Mouse (Mus musculus) thymus, postnatal 25 days (tissue): ENCODE data around the gene Ugt1a6b.
A peak's percentile ranks its signal among the peaks of the same experiment; 100 is the strongest.
"Not testable (repeated sequence)": the region's sequence is repeated elsewhere in the genome, so short reads cannot be mapped to it uniquely, and the experiment has no call there.

Source experiments
- DNase-seq: peaks from one replicate; pipeline ENCODE4 v3.0.0; 2022

Ugt1a6b gene

GRCm38 (mm10) chr1:88125827-88126360 lies 22.8 kb downstream of the Ugt1a6b start:
- DNase-seq = not testable (repeated sequence)

- DNase-seq = not testable (repeated sequence)
These were observed 26.0 kb downstream of the Ugt1a6b start for GRCm38 (mm10) chr1:88129091-88129490.

- not testable (repeated sequence) for DNase-seq
These were observed 27.2 kb downstream of the Ugt1a6b start for GRCm38 (mm10) chr1:88130223-88130622.

- no peak for DNase-seq
These were observed 30.9 kb downstream of the Ugt1a6b start for GRCm38 (mm10) chr1:88133908-88134456.

GRCm38 (mm10) chr1:88134457-88135011 lies 31.5 kb downstream of the Ugt1a6b start, which contains the start of gene Ugt1a6a:
TSS of gene Ugt1a6a (plus strand) at chr1:88134809.
- not testable (repeated sequence) for DNase-seq

- DNase-seq = not testable (repeated sequence)
These were observed 32.3 kb downstream of the Ugt1a6b start for GRCm38 (mm10) chr1:88135229-88135904.

GRCm38 (mm10) chr1:88136646-88137045 lies 33.6 kb downstream of the Ugt1a6b start:
- no peak for DNase-seq

- no peak for DNase-seq
These were observed 34.2 kb downstream of the Ugt1a6b start for GRCm38 (mm10) chr1:88137264-88137663.

GRCm38 (mm10) chr1:88138145-88138544 lies 35.1 kb downstream of the Ugt1a6b start:
- DNase-seq = no peak

- not testable (repeated sequence) for DNase-seq
These were observed 37.4 kb downstream of the Ugt1a6b start for GRCm38 (mm10) chr1:88140492-88140891.

- peak; percentile 34 for DNase-seq
These were observed 41.1 kb downstream of the Ugt1a6b start for GRCm38 (mm10) chr1:88143966-88144675.

GRCm38 (mm10) chr1:88145278-88145677 lies 42.2 kb downstream of the Ugt1a6b start:
- DNase-seq = peak; percentile 5

- DNase-seq = not testable (repeated sequence)
These were observed 47.1 kb downstream of the Ugt1a6b start for GRCm38 (mm10) chr1:88150133-88150532.

GRCm38 (mm10) chr1:88158430-88158829 lies 55.4 kb downstream of the Ugt1a6b start:
- DNase-seq = no peak

- DNase-seq = no peak
These were observed 62.7 kb downstream of the Ugt1a6b start, which contains the start of gene Ugt1a5 for GRCm38 (mm10) chr1:88165711-88166110. TSS of gene Ugt1a5 (plus strand) at chr1:88166012.

GRCm38 (mm10) chr1:88172190-88172589 lies 69.1 kb downstream of the Ugt1a6b start:
- not testable (repeated sequence) for DNase-seq

GRCm38 (mm10) chr1:88179657-88180056 lies 76.6 kb downstream of the Ugt1a6b start:
- no peak for DNase-seq

GRCm38 (mm10) chr1:88186325-88186935 lies 83.4 kb downstream of the Ugt1a6b start:
- DNase-seq = no peak

GRCm38 (mm10) chr1:88192136-88192535 lies 89.1 kb downstream of the Ugt1a6b start:
- no peak for DNase-seq

- DNase-seq = no peak
These were observed 92.6 kb downstream of the Ugt1a6b start for GRCm38 (mm10) chr1:88195687-88196086.

- DNase-seq = no peak
These were observed 94.4 kb downstream of the Ugt1a6b start for GRCm38 (mm10) chr1:88197443-88197842.

GRCm38 (mm10) chr1:88199996-88200395 lies 96.9 kb downstream of the Ugt1a6b start:
- DNase-seq = no peak

- DNase-seq = no peak
These were observed 97.4 kb downstream of the Ugt1a6b start, which contains the start of gene Ugt1a2 for GRCm38 (mm10) chr1:88200456-88200855. TSS of gene Ugt1a2 (plus strand) at chr1:88200601.
